Mouse (Mus musculus): Measurements from ENCODE around the gene Jph2. TPM values are rescaled to one million over a fixed set of nuclear protein-coding genes. Genes with fewer than 3 reads are reported as not detected.
"Not testable (repeated sequence)": the region's sequence is repeated elsewhere in the genome, so short reads cannot be mapped to it uniquely, and the experiment has no call there.

Jph2 gene
- polyA plus RNA-seq, 1 experiment from 2014 or later: 0.57 TPM

GRCm38 (mm10) chr2:163422895-163423660, 25.3 kb upstream of the Jph2 start:
- peaks cover 23% of the 10 kb centered on the region for H3K4me1 ChIP-seq (replicated peaks)
- H3K27me3 ChIP-seq: no peaks in the 10 kb centered on the region
- no peak overlapping the region for H3K27ac ChIP-seq (replicated peaks)
- 87% methylated on average over 9 of the region's 9 CpGs for WGBS
- no peak overlapping the region for H3K4me2 ChIP-seq
- no peak overlapping the region for H3K9ac ChIP-seq
- no peak overlapping the region for H3K4me3 ChIP-seq
- H3K9me3 ChIP-seq: no peaks in the 10 kb centered on the region
- peaks cover 6% of the 10 kb centered on the region; the same call in 1 of the 2 replicates for H3K36me3 ChIP-seq
- ATAC-seq (ENCODE audit: low read depth): no peak

DNA sequence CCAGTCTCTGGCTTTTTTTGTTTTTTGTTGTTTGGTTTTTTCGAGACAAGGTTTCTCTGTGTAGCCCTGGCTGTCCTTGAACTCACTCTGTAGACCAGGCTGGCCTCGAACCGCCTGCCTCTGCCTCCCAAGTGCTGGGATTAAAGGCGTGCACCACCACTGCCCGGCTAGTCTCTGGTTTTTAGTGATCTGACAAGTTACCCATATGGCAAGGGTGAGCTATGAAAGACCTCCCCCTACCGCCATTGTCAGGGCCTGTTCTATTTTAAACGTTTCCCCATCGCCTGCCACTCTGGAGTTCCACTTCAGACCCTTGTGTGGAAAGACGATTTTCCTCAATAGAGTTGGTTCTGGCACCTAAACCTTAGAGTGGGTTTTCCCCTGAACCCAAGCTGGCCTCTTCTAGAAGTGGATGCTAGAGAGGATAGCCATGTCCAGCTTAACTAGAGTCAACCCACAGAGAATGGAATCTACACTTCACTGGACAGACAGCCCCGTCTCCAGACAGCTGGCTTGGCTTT, 22.6 kb upstream of the Jph2 start:
- Histone ChIP-seq H3K36me3 (peaks cover 6% of the 10 kb centered on the region; the same call in 1 of the 2 replicates), H3K27me3 (no peaks in the 10 kb centered on the region), H3K4me1 (replicated peaks) (peaks cover 35% of the 10 kb centered on the region), H3K4me2 (peak overlapping the region; percentile 81), H3K4me3 (peak overlapping the region; percentile 86), H3K9ac (peak overlapping the region; percentile 84), H3K27ac (replicated peaks) (peak overlapping the region; percentile 84; the same call in 1 of the 2 replicates), H3K9me3 (no peaks in the 10 kb centered on the region)
- no peak for ATAC-seq (ENCODE audit: low read depth)
- 46% methylated on average over 10 of the region's 10 CpGs for WGBS

- H3K4me2 ChIP-seq: peak overlapping the region; percentile 97
- H3K4me3 ChIP-seq: peak overlapping the region; percentile 86
- peak; percentile 99 for ATAC-seq (ENCODE audit: low read depth)
- peaks cover 10% of the 10 kb centered on the region for H3K36me3 ChIP-seq
- no peaks in the 10 kb centered on the region for H3K27me3 ChIP-seq
- under 1% methylated on average over 64 of the region's 71 CpGs for WGBS
- peaks cover 35% of the 10 kb centered on the region for H3K4me1 ChIP-seq (replicated peaks)
- H3K27ac ChIP-seq (replicated peaks): peak overlapping the region; percentile 84
- peak overlapping the region; percentile 89 for H3K9ac ChIP-seq
- H3K9me3 ChIP-seq: no peaks in the 10 kb centered on the region
Observed at GRCm38 (mm10) chr2:163419346-163420045, 21.7 kb upstream of the Jph2 start.

- peaks cover 35% of the 10 kb centered on the region for H3K4me1 ChIP-seq (replicated peaks)
- peak overlapping the region; percentile 97 for H3K4me2 ChIP-seq
- WGBS: under 1% methylated on average over 36 of the region's 50 CpGs
- peak overlapping the region; percentile 74 for H3K27ac ChIP-seq (replicated peaks)
- H3K9ac ChIP-seq: peak overlapping the region; percentile 89
- peak overlapping the region; percentile 86 for H3K4me3 ChIP-seq
- H3K9me3 ChIP-seq: no peaks in the 10 kb centered on the region
- H3K27me3 ChIP-seq: no peaks in the 10 kb centered on the region
- H3K36me3 ChIP-seq: peaks cover 15% of the 10 kb centered on the region
- ATAC-seq (ENCODE audit: low read depth): peak; percentile 17; the same call in 1 of the 2 replicates
Observed at GRCm38 (mm10) chr2:163418841-163419345, 21.1 kb upstream of the Jph2 start.

DNA sequence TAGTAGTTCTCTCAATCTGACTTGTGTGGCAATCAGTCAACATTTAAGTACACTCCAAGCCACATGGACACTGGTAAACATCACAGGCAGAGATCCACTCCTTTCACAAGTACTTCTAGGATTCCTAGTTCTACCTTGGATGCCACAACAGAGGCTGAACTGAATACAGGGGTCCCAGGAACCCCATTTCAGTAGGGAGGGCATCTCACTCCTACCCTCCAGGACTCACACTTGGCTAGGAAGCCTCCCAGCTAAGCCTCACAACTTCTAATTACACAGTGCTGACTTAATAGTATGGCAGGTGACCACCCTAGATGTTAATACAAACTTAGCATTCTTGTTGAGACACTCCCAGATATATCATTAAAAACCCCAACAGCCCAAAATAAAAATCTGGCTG, 20.0 kb upstream of the Jph2 start:
- peaks cover 10% of the 10 kb centered on the region for H3K36me3 ChIP-seq
- no peaks in the 10 kb centered on the region for H3K27me3 ChIP-seq
- H3K27ac ChIP-seq (replicated peaks): no peak overlapping the region
- peak overlapping the region; percentile 89; the same call in 1 of the 2 replicates for H3K9ac ChIP-seq
- peak overlapping the region; percentile 86 for H3K4me3 ChIP-seq
- H3K4me1 ChIP-seq (replicated peaks): peaks cover 35% of the 10 kb centered on the region
- H3K9me3 ChIP-seq: no peaks in the 10 kb centered on the region
- ATAC-seq (ENCODE audit: low read depth): no peak
- H3K4me2 ChIP-seq: peak overlapping the region; percentile 97

DNA sequence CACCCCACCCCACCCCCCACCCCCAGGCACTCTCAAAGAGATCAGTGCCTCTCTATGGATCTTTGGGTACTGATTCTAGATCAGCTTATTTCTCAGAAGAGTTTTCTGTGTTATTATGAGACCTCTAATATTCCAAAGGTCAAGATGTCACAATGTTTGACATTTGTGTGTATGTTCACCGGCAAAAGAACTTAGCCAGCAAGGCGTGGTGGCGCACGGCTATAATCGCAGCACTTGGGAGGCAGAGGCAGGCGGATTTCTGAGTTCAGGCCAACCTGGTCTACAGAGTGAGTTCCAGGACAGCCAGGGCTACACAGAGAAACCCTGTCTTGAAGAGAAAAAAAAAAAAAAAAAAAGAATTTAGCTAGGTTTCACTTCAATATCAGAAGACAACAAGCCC, 19.2 kb upstream of the Jph2 start:
- no peak for ATAC-seq (ENCODE audit: low read depth)
- peaks cover 15% of the 10 kb centered on the region for H3K36me3 ChIP-seq
- no peaks in the 10 kb centered on the region for H3K27me3 ChIP-seq
- peaks cover 35% of the 10 kb centered on the region for H3K4me1 ChIP-seq (replicated peaks)
- no peak overlapping the region for H3K4me3 ChIP-seq
- no peak overlapping the region for H3K9ac ChIP-seq
- H3K4me2 ChIP-seq: no peak overlapping the region
- H3K9me3 ChIP-seq: no peaks in the 10 kb centered on the region
- 94% methylated on average over 6 of the region's 6 CpGs for WGBS
- no peak overlapping the region for H3K27ac ChIP-seq (replicated peaks)

DNA sequence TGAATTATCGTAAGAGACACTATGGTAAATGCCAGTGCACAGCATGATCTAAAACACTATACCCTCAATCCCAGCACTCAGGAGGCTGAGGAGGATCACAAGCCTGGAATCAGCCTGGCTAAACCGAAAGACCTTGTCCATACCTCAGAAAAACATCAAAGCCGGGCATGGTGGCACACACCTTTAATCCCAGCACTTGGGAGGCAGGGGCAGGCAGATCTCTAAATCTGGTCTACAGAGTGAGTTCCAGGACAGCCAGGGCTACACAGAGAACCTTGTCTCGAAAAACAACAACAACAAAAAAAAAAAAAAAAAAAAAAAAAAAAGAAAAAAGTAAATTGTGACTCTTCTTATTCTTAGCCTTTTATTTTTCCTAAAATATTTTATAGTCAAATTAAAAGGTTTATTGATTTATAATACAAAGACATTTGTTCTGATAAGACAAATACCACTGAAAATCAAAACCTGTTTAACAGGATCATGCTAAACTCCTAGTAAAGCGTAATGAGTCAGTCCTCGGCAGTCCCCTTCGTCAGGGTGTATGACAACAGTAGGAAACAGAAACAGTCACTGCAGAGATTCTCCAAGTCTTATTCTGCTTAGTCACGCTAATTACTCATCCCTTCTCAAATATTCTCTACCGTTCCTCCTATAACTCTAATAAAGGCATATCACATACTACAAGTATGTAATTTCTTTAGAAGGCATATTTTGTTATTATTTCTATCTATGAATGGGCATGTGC, 15.2 kb upstream of the Jph2 start:
- Histone ChIP-seq H3K9me3 (no peaks in the 10 kb centered on the region), H3K9ac (no peak overlapping the region), H3K36me3 (peaks cover 55% of the 10 kb centered on the region), H3K4me3 (no peak overlapping the region), H3K4me2 (no peak overlapping the region), H3K27ac (replicated peaks) (no peak overlapping the region), H3K27me3 (no peaks in the 10 kb centered on the region), H3K4me1 (replicated peaks) (peaks cover 11% of the 10 kb centered on the region)
- 91% methylated on average over 9 of the region's 9 CpGs for WGBS
- ATAC-seq (ENCODE audit: low read depth): no peak

DNA sequence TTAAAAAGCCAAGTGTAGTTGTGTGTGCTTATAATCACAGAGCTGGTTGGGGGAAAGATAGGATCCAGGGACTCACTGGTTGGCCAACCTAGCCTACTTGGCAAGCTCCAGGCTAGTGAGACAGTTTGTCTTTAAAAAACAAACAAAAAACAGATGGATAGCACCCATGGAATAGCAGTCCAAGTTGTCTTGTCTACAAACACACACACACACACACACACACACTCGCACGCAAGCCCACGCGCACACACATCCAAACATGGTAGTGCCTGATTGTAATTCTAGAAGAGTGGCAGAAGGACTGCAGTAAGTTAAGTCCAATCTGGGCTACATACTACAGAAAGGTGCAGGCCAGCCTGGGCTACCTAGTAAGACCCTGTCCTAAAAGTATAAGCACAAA, 14.6 kb upstream of the Jph2 start:
- no peak for ATAC-seq (ENCODE audit: low read depth)
- no peak overlapping the region for H3K4me3 ChIP-seq

GRCm38 (mm10) chr2:163411840-163412239, 14.0 kb upstream of the Jph2 start:
- WGBS: 83% methylated on average over 4 of the region's 4 CpGs
- H3K4me2 ChIP-seq: no peak overlapping the region

More for the DNA sequence above, 14.6 kb upstream of the Jph2 start:
- H3K9ac ChIP-seq: no peak overlapping the region
- H3K9me3 ChIP-seq: no peaks in the 10 kb centered on the region
- peaks cover 59% of the 10 kb centered on the region for H3K36me3 ChIP-seq
- peaks cover 5% of the 10 kb centered on the region for H3K4me1 ChIP-seq (replicated peaks)
- 96% methylated on average over 4 of the region's 4 CpGs for WGBS
- H3K27ac ChIP-seq (replicated peaks): no peak overlapping the region
- H3K27me3 ChIP-seq: no peaks in the 10 kb centered on the region
- no peak overlapping the region for H3K4me2 ChIP-seq

GRCm38 (mm10) chr2:163411344-163411743, 13.6 kb upstream of the Jph2 start:
- not testable (repeated sequence) for H3K4me2 ChIP-seq; H3K4me3 ChIP-seq; ATAC-seq (ENCODE audit: low read depth); H3K9ac ChIP-seq; H3K27ac ChIP-seq (replicated peaks); H3K27me3 ChIP-seq; H3K4me1 ChIP-seq (replicated peaks); H3K9me3 ChIP-seq
- 94% methylated on average over 3 of the region's 3 CpGs for WGBS
- peaks cover 65% of the 10 kb centered on the region for H3K36me3 ChIP-seq

More at GRCm38 (mm10) chr2:163411840-163412239, 14.0 kb upstream of the Jph2 start:
- Histone ChIP-seq H3K9ac (no peak overlapping the region), H3K4me1 (replicated peaks) (0 out of 2 replicates have a peak, but pooled peaks cover 3% of the 10 kb centered on the region), H3K27ac (replicated peaks) (no peak overlapping the region), H3K4me3 (no peak overlapping the region), H3K9me3 (no peaks in the 10 kb centered on the region), H3K36me3 (peaks cover 65% of the 10 kb centered on the region), H3K27me3 (no peaks in the 10 kb centered on the region)
- no peak for ATAC-seq (ENCODE audit: low read depth)

GRCm38 (mm10) chr2:163410211-163410610, 12.4 kb upstream of the Jph2 start:
- WGBS: 96% methylated on average over 3 of the region's 3 CpGs
- no peak for ATAC-seq (ENCODE audit: low read depth)

More at GRCm38 (mm10) chr2:163410211-163410610, 12.4 kb upstream of the Jph2 start:
- no peak overlapping the region for H3K4me3 ChIP-seq
- H3K9ac ChIP-seq: no peak overlapping the region
- peaks cover 70% of the 10 kb centered on the region for H3K36me3 ChIP-seq
- H3K4me1 ChIP-seq (replicated peaks): no peaks in the 10 kb centered on the region
- no peaks in the 10 kb centered on the region for H3K9me3 ChIP-seq
- H3K27ac ChIP-seq (replicated peaks): no peak overlapping the region
- H3K4me2 ChIP-seq: no peak overlapping the region
- H3K27me3 ChIP-seq: no peaks in the 10 kb centered on the region

All from neural tube, embryonic 13.5 days (tissue).